Mouse (Mus musculus): ENCODE measurements around the gene Gga1. TPM values are rescaled to one million over a fixed set of nuclear protein-coding genes. Genes with fewer than 3 reads are reported as not detected.
A peak's percentile ranks its signal among the peaks of the same experiment; 100 is the strongest.

Gene Gga1
- 29.3 and 31.7 TPM in 2 replicates for polyA plus RNA-seq (2014; fragmentation: Nextera tagmentation; extraction: Ambion mirVana)

DNA sequence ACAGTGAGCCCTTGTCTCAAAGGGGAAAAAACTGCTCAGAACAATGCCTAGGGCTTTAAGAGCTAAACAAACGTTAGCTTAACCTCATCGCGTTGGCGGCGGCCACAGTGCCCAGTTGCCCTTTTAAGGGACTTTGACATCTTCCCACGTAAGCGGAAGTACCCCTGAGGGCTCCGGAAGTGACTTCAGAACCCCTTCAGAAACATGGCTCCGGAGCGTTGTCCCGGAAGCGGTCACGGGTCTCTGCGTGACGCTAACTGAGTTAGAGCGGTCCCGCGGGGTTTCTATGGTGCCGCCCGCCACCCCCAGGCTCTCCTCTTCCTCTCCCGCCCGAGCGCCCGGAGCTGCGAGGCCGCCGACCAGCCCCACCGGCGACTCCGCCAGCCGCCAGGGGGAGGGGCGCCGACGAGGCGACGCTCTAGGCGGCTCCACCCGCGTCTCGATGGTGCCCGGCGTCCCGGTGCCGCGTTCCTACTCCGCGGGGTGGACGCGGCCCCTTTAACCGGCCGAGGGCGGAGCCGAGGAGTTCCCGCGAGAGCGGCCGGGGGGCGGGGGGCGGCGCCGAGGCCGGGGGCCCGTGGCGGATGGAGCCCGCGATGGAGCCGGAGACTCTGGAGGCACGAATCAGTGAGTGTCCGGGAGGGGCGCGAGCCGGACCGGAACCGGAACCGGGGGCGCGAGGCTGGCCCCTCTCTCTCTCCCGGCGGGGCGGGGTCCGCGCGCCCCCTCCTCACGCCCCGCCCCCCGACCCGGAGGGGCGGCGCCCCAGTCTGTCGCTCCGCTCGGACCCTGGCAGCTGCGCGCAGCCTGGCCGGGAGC is at the start of gene Gga1:
Gga1 (plus strand) TSS at position 200 of the 819 bp plus-strand sequence.
- Histone ChIP-seq H3K27me3 (ENCODE audit: control insufficient read depth, insufficient read depth, low read length) (no peaks in the 10 kb centered on the region), H3K4me3 (ENCODE audit: low read depth, low read length) (peak within 1 kb of the TSS; percentile 85), H3K4me1 (ENCODE audit: control insufficient read depth, insufficient read depth, low read length) (peaks cover 19% of the 10 kb centered on the region), H3K27ac (ENCODE audit: low read depth, low read length) (peak within 1 kb of the TSS; percentile 97), H3K9ac (ENCODE audit: low read depth, low read length) (peak within 1 kb of the TSS; percentile 83), H3K4me2 (peak within 1 kb of the TSS; percentile 95), H3K9me3 (replicated peaks; ENCODE audit: control insufficient read depth, low read length) (no peaks in the 10 kb centered on the region), H3K36me3 (ENCODE audit: control insufficient read depth, insufficient read depth, low read length) (peaks cover 9% of the 10 kb centered on the region)
- whole genome bisulfite sequencing (ENCODE audit: insufficient replicate concordance), result under 1% methylated on average over 72 of the region's 95 CpGs
- ATAC-seq (replicated peaks; ENCODE audit: insufficient number of reproducible peaks, low FRiP score, low TSS enrichment), result peak; percentile 88

- Histone ChIP-seq H3K36me3 (ENCODE audit: control insufficient read depth, insufficient read depth, low read length) (no peaks in the 10 kb centered on the region), H3K4me1 (ENCODE audit: control insufficient read depth, insufficient read depth, low read length) (peaks cover 26% of the 10 kb centered on the region), H3K27ac (ENCODE audit: low read depth, low read length) (no peak overlapping the region), H3K27me3 (ENCODE audit: control insufficient read depth, insufficient read depth, low read length) (peaks cover 2% of the 10 kb centered on the region; the same call in 1 of the 2 replicates), H3K9me3 (replicated peaks; ENCODE audit: control insufficient read depth, low read length) (no peaks in the 10 kb centered on the region), H3K4me3 (ENCODE audit: low read depth, low read length) (no peak overlapping the region), H3K4me2 (no peak overlapping the region), H3K9ac (ENCODE audit: low read depth, low read length) (no peak overlapping the region)
- ATAC-seq (replicated peaks; ENCODE audit: insufficient number of reproducible peaks, low FRiP score, low TSS enrichment), result no peak
- WGBS (ENCODE audit: insufficient replicate concordance), result 10% methylated on average over 5 of the region's 5 CpGs
Measured at GRCm38 (mm10) chr15:78828315-78828714, 48.7 kb upstream of the Gga1 start.

DNA sequence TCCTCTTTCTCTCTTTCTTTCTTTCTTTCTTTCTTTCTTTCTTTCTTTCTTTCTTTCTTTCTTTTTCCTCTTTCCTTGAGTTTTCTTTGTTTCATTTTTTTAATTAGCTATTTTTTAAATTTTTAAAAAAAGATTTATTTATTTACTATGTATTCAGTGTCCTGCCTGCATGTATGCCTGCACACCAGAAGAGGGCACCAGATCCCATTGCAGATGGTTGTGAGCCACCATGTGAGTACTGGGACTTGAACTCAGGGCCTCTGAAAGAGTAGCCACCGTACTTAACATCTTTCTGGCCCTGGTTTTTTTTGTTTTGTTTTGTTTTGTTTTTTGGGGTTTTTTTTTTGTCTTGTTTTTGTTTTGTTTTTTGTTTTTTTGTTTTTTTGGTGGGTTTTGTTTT is 47.4 kb upstream of the Gga1 start:
- Histone ChIP-seq H3K27ac (ENCODE audit: low read depth, low read length) (no peak overlapping the region), H3K9me3 (replicated peaks; ENCODE audit: control insufficient read depth, low read length) (no peaks in the 10 kb centered on the region), H3K9ac (ENCODE audit: low read depth, low read length) (no peak overlapping the region), H3K27me3 (ENCODE audit: control insufficient read depth, insufficient read depth, low read length) (peaks cover 2% of the 10 kb centered on the region; the same call in 1 of the 2 replicates), H3K4me3 (ENCODE audit: low read depth, low read length) (no peak overlapping the region), H3K4me1 (ENCODE audit: control insufficient read depth, insufficient read depth, low read length) (peaks cover 34% of the 10 kb centered on the region), H3K36me3 (ENCODE audit: control insufficient read depth, insufficient read depth, low read length) (no peaks in the 10 kb centered on the region), H3K4me2 (no peak overlapping the region)
- WGBS (ENCODE audit: insufficient replicate concordance), result 82% methylated on average over 1 of the region's 1 CpGs
- ATAC-seq (replicated peaks; ENCODE audit: insufficient number of reproducible peaks, low FRiP score, low TSS enrichment), result no peak

GRCm38 (mm10) chr15:78830742-78831719 is 46.0 kb upstream of the Gga1 start:
- Histone ChIP-seq H3K9ac (ENCODE audit: low read depth, low read length) (no peak overlapping the region), H3K27me3 (ENCODE audit: control insufficient read depth, insufficient read depth, low read length) (peaks cover 2% of the 10 kb centered on the region; the same call in 1 of the 2 replicates), H3K4me2 (no peak overlapping the region), H3K27ac (ENCODE audit: low read depth, low read length) (peak overlapping the region; percentile 94; the same call in 1 of the 2 replicates), H3K36me3 (ENCODE audit: control insufficient read depth, insufficient read depth, low read length) (no peaks in the 10 kb centered on the region), H3K4me3 (ENCODE audit: low read depth, low read length) (no peak overlapping the region), H3K9me3 (replicated peaks; ENCODE audit: control insufficient read depth, low read length) (no peaks in the 10 kb centered on the region), H3K4me1 (ENCODE audit: control insufficient read depth, insufficient read depth, low read length) (peaks cover 48% of the 10 kb centered on the region)
- WGBS (ENCODE audit: insufficient replicate concordance), result 54% methylated on average over 10 of the region's 10 CpGs
- ATAC-seq (replicated peaks; ENCODE audit: insufficient number of reproducible peaks, low FRiP score, low TSS enrichment), result no peak

DNA sequence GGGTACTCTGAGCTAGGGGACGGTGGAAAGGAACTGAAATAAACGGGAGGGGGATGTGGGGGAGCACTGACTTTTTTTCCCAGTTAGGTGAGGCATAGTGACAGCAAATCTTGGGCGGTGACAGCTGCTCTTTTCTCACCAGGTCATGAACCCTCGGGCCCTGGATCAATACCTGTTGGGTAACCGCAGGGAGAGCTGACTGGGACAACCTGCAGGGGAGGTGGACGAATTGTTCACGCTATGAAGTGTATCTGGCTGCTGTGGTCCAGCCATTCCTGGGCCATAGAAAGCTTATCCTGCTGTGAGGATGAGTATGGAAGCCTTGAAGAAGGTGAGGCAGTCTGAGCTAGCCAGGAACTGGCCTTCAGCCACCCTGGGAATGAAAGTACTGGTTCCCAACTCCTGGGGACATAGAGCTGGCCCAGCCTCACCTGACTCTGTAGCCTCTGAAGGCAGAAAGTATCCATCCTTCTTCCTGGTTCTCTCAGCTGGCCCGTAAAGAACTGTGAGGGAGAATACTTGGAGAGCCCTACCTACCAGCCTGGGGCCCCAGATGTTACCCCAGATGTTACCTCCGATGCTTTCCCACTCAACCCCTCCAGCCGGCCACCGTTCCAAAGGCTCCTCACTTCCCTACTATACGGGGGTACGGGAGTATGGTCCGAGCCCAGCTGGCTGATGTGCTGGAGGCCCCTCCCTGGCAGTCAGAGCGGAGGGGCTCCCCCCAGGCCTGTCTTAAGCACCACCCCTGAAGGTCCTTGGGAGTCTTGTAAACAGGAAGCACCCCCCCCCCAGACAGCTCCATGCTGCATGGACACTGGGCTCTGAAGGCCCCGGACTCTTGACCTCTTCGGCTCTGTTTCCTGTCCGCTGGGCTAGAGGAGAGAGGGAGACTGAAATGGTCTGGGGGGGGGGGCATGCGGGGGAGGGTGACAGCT is 45.0 kb upstream of the Gga1 start:
- peak overlapping the region; percentile 66; the same call in 1 of the 2 replicates for H3K9ac ChIP-seq (ENCODE audit: low read depth, low read length)
- H3K36me3 ChIP-seq (ENCODE audit: control insufficient read depth, insufficient read depth, low read length), result no peaks in the 10 kb centered on the region
- H3K9me3 ChIP-seq (replicated peaks; ENCODE audit: control insufficient read depth, low read length), result no peaks in the 10 kb centered on the region
- peak overlapping the region; percentile 1; the same call in 1 of the 2 replicates for H3K4me3 ChIP-seq (ENCODE audit: low read depth, low read length)
- H3K4me1 ChIP-seq (ENCODE audit: control insufficient read depth, insufficient read depth, low read length), result peaks cover 52% of the 10 kb centered on the region
- 37% methylated on average over 19 of the region's 19 CpGs for WGBS (ENCODE audit: insufficient replicate concordance)
- peaks cover 2% of the 10 kb centered on the region; the same call in 1 of the 2 replicates for H3K27me3 ChIP-seq (ENCODE audit: control insufficient read depth, insufficient read depth, low read length)
- peak overlapping the region; percentile 94 for H3K27ac ChIP-seq (ENCODE audit: low read depth, low read length)
- peak; percentile 46; the same call in 1 of the 2 replicates for ATAC-seq (replicated peaks; ENCODE audit: insufficient number of reproducible peaks, low FRiP score, low TSS enrichment)
- H3K4me2 ChIP-seq, result peak overlapping the region; percentile 40

- peaks cover 2% of the 10 kb centered on the region; the same call in 1 of the 2 replicates for H3K27me3 ChIP-seq (ENCODE audit: control insufficient read depth, insufficient read depth, low read length)
- H3K4me3 ChIP-seq (ENCODE audit: low read depth, low read length), result no peak overlapping the region
- peak overlapping the region; percentile 40; the same call in 1 of the 2 replicates for H3K4me2 ChIP-seq
- H3K27ac ChIP-seq (ENCODE audit: low read depth, low read length), result peak overlapping the region; percentile 94
- peak overlapping the region; percentile 66 for H3K9ac ChIP-seq (ENCODE audit: low read depth, low read length)
- H3K36me3 ChIP-seq (ENCODE audit: control insufficient read depth, insufficient read depth, low read length), result no peaks in the 10 kb centered on the region
- peaks cover 52% of the 10 kb centered on the region for H3K4me1 ChIP-seq (ENCODE audit: control insufficient read depth, insufficient read depth, low read length)
- peak; percentile 28; the same call in 1 of the 2 replicates for ATAC-seq (replicated peaks; ENCODE audit: insufficient number of reproducible peaks, low FRiP score, low TSS enrichment)
- WGBS (ENCODE audit: insufficient replicate concordance), result 24% methylated on average over 14 of the region's 14 CpGs
- no peaks in the 10 kb centered on the region for H3K9me3 ChIP-seq (replicated peaks; ENCODE audit: control insufficient read depth, low read length)
Measured at GRCm38 (mm10) chr15:78832701-78833123, 44.3 kb upstream of the Gga1 start.

- H3K9ac ChIP-seq (ENCODE audit: low read depth, low read length), result no peak overlapping the region
- peaks cover 50% of the 10 kb centered on the region for H3K4me1 ChIP-seq (ENCODE audit: control insufficient read depth, insufficient read depth, low read length)
- no peaks in the 10 kb centered on the region for H3K9me3 ChIP-seq (replicated peaks; ENCODE audit: control insufficient read depth, low read length)
- no peak overlapping the region for H3K4me3 ChIP-seq (ENCODE audit: low read depth, low read length)
- ATAC-seq (replicated peaks; ENCODE audit: insufficient number of reproducible peaks, low FRiP score, low TSS enrichment), result no peak
- no peak overlapping the region for H3K4me2 ChIP-seq
- 87% methylated on average over 3 of the region's 3 CpGs for WGBS (ENCODE audit: insufficient replicate concordance)
- H3K36me3 ChIP-seq (ENCODE audit: control insufficient read depth, insufficient read depth, low read length), result no peaks in the 10 kb centered on the region
- no peaks in the 10 kb centered on the region for H3K27me3 ChIP-seq (ENCODE audit: control insufficient read depth, insufficient read depth, low read length)
- H3K27ac ChIP-seq (ENCODE audit: low read depth, low read length), result peak overlapping the region; percentile 94
Measured at GRCm38 (mm10) chr15:78833582-78833981, 43.4 kb upstream of the Gga1 start.

Measured in heart, embryonic 11.5 days (tissue).